Mouse (Mus musculus): Measurements from ENCODE around the gene Mrpl51. TPM values are rescaled to one million over a fixed set of nuclear protein-coding genes. Genes with fewer than 3 reads are reported as not detected.

Mrpl51 gene
- polyA plus RNA-seq, 1 experiment = not detected

- Histone ChIP-seq H3K4me3 (ENCODE audit: insufficient read depth, low read depth, low read length) (no peak overlapping the region), H3K4me1 (ENCODE audit: control insufficient read depth, insufficient read depth, low read length) (no peaks in the 10 kb centered on the region), H3K27ac (ENCODE audit: insufficient read depth, low read depth, low read length) (no peak overlapping the region)
- TF ChIP-seq CTCF (IDR thresholded peaks at IDR 0.05; ENCODE audit: insufficient read depth, low read depth, low read length) (no peak), POLR2A (IDR thresholded peaks at IDR 0.05; ENCODE audit: insufficient read depth, low read depth, low read length) (no peak)
- 88% methylated on average over 5 of the region's 5 CpGs for WGBS
Observed at GRCm38 (mm10) chr6:125175469-125175868, 16.1 kb upstream of the Mrpl51 start.

GRCm38 (mm10) chr6:125179601-125180000, 12.0 kb upstream of the Mrpl51 start:
- no peak for TF ChIP-seq CTCF (IDR thresholded peaks at IDR 0.05; ENCODE audit: insufficient read depth, low read depth, low read length)
- no peak for TF ChIP-seq POLR2A (IDR thresholded peaks at IDR 0.05; ENCODE audit: insufficient read depth, low read depth, low read length)
- Histone ChIP-seq H3K27ac (ENCODE audit: insufficient read depth, low read depth, low read length) (no peak overlapping the region), H3K4me3 (ENCODE audit: insufficient read depth, low read depth, low read length) (no peak overlapping the region), H3K4me1 (ENCODE audit: control insufficient read depth, insufficient read depth, low read length) (no peaks in the 10 kb centered on the region)
- WGBS = 73% methylated on average over 7 of the region's 7 CpGs

GRCm38 (mm10) chr6:125182133-125182532, 9.5 kb upstream of the Mrpl51 start:
- Histone ChIP-seq H3K27ac (ENCODE audit: insufficient read depth, low read depth, low read length) (no peak overlapping the region), H3K4me1 (ENCODE audit: control insufficient read depth, insufficient read depth, low read length) (no peaks in the 10 kb centered on the region), H3K4me3 (ENCODE audit: insufficient read depth, low read depth, low read length) (no peak overlapping the region)
- no peak for TF ChIP-seq POLR2A (IDR thresholded peaks at IDR 0.05; ENCODE audit: insufficient read depth, low read depth, low read length)
- TF ChIP-seq CTCF (IDR thresholded peaks at IDR 0.05; ENCODE audit: insufficient read depth, low read depth, low read length) = no peak
- 45% methylated on average over 5 of the region's 5 CpGs for WGBS

- 94% methylated on average over 10 of the region's 10 CpGs for whole genome bisulfite sequencing
- no peak overlapping the region for H3K4me3 ChIP-seq (ENCODE audit: insufficient read depth, low read depth, low read length)
- TF ChIP-seq POLR2A (IDR thresholded peaks at IDR 0.05; ENCODE audit: insufficient read depth, low read depth, low read length) (no peak), CTCF (IDR thresholded peaks at IDR 0.05; ENCODE audit: insufficient read depth, low read depth, low read length) (no peak)
- no peaks in the 10 kb centered on the region for H3K4me1 ChIP-seq (ENCODE audit: control insufficient read depth, insufficient read depth, low read length)
- H3K27ac ChIP-seq (ENCODE audit: insufficient read depth, low read depth, low read length) = no peak overlapping the region
Observed at GRCm38 (mm10) chr6:125186203-125186602, 5.4 kb upstream of the Mrpl51 start.

DNA sequence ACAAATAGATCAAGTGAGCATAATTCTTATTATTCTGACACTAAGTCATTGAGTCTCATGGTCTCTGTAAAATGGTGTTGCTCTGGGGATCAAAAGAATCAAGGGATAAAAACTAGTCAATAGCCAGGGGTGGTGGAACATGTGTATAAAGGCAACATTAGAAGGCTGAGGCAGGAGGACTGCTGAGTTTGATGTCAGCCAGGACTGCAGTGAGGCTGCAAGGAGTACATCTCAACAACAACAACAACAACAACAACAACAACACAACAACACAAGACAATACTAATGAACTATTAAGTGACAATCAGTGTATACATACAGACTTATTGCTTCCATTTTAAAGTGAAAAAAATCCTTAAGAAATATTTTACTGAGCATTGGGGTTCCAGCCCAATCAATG, 785 bp upstream of the Mrpl51 start:
- no peak overlapping the region for H3K4me3 ChIP-seq (ENCODE audit: insufficient read depth, low read depth, low read length)
- no peak for TF ChIP-seq CTCF (IDR thresholded peaks at IDR 0.05; ENCODE audit: insufficient read depth, low read depth, low read length)
- TF ChIP-seq POLR2A (IDR thresholded peaks at IDR 0.05; ENCODE audit: insufficient read depth, low read depth, low read length) = no peak
- 0 out of 2 replicates have a peak overlapping the region, but pooled peaks have one; percentile 32 for H3K27ac ChIP-seq (ENCODE audit: insufficient read depth, low read depth, low read length)
- peaks cover 5% of the 10 kb centered on the region; the same call in 1 of the 2 replicates for H3K4me1 ChIP-seq (ENCODE audit: control insufficient read depth, insufficient read depth, low read length)

DNA sequence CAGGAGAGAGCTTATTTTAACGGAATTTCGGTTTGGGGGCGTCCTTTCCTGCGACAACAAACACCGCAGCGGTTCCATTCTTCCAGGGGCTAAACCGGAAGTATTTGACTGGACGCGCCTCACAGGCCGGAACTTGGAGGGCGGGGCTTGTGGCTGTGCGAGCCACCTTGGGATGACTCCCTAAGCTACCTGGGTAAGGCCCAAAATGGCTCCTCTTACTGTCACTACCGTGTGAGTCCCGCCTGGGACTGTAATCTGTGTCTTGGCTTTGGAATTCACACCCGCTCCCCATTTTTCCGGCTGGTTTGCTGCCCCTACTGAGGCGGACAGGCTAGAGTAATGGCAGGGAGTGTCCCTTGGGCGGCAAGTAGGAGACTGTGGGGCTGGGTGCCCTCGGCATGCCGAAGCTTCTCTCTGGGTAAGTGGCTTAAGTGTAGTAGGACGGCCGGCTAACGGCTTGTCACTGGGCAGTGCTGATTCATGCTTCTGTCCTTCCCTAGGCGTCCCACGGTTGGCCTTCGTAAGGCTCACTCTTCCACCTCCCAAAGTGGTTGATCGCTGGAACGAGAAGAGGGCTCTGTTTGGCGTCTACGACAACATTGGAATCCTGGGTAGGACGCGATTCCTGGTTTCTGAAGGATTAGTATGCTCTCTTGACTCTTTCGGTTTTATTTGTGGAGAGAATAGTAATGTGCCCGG, 564 bp downstream of the Mrpl51 start:
- peaks cover 5% of the 10 kb centered on the region; the same call in 1 of the 2 replicates for H3K4me1 ChIP-seq (ENCODE audit: control insufficient read depth, insufficient read depth, low read length)
- TF ChIP-seq CTCF (IDR thresholded peaks at IDR 0.05; ENCODE audit: insufficient read depth, low read depth, low read length) (no peak), POLR2A (IDR thresholded peaks at IDR 0.05; ENCODE audit: insufficient read depth, low read depth, low read length) (no peak)
- under 1% methylated on average over 34 of the region's 34 CpGs for WGBS
- H3K4me3 ChIP-seq (ENCODE audit: insufficient read depth, low read depth, low read length) = peak overlapping the region; percentile 91
- peak overlapping the region; percentile 87 for H3K27ac ChIP-seq (ENCODE audit: insufficient read depth, low read depth, low read length)

DNA sequence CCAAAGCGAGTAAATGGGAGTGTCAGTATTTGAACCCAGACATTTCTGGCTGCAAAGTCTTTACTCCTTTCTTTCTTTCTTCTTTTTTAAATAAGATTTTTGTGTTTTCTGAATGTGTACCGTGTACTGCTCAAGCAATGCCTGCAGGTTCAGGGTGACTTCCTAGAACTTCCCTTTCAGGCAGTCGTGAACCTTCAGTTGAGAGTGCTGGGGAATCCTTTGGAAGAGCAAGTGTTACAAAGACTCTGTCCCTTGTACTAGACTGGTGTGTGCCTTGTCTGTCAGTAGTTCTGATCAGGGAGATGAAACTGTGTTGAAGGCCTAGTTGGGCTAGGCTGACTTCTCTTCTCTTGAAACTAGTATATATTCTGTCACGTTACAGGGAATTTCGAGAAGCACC, 1.2 kb downstream of the Mrpl51 start:
- Histone ChIP-seq H3K4me3 (ENCODE audit: insufficient read depth, low read depth, low read length) (peak overlapping the region; percentile 91), H3K4me1 (ENCODE audit: control insufficient read depth, insufficient read depth, low read length) (peaks cover 5% of the 10 kb centered on the region; the same call in 1 of the 2 replicates), H3K27ac (ENCODE audit: insufficient read depth, low read depth, low read length) (no peak overlapping the region)
- 43% methylated on average over 5 of the region's 5 CpGs for WGBS
- TF ChIP-seq POLR2A (IDR thresholded peaks at IDR 0.05; ENCODE audit: insufficient read depth, low read depth, low read length) (no peak), CTCF (IDR thresholded peaks at IDR 0.05; ENCODE audit: insufficient read depth, low read depth, low read length) (no peak)

GRCm38 (mm10) chr6:125193390-125193789, 1.8 kb downstream of the Mrpl51 start:
- peaks cover 5% of the 10 kb centered on the region; the same call in 1 of the 2 replicates for H3K4me1 ChIP-seq (ENCODE audit: control insufficient read depth, insufficient read depth, low read length)
- no peak overlapping the region for H3K27ac ChIP-seq (ENCODE audit: insufficient read depth, low read depth, low read length)
- WGBS = 70% methylated on average over 7 of the region's 7 CpGs
- H3K4me3 ChIP-seq (ENCODE audit: insufficient read depth, low read depth, low read length) = no peak overlapping the region
- TF ChIP-seq POLR2A (IDR thresholded peaks at IDR 0.05; ENCODE audit: insufficient read depth, low read depth, low read length) = no peak

DNA sequence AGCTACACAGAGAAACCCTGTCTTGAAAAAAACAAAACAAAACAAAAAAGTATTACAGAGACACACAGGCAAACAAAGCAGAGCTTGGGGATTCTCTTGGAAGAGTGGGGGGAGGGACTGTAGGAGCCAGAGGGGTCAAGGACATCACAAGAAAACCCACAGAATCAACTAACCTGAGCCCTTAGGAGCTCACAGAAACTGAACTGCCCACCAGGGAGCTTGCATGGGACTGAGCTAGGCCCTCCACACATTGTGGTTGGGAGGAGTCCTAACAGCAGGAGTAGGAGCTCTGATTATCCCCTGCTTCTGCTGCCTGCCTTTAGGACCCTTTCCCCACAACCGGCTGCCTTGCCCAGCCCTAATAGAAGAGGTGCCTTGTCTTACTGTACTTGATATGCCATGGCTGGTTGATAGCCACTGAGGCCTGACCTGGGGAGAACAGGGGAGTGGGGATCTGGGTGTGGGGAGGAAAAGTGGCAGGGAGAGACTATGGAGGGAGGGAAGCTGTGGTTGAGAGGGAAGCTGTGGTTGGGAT, 4.0 kb downstream of the Mrpl51 start:
- peak overlapping the region; percentile 75 for H3K27ac ChIP-seq (ENCODE audit: insufficient read depth, low read depth, low read length)
- WGBS = 39% methylated on average over 1 of the region's 1 CpGs
- peaks cover 5% of the 10 kb centered on the region; the same call in 1 of the 2 replicates for H3K4me1 ChIP-seq (ENCODE audit: control insufficient read depth, insufficient read depth, low read length)

More for the DNA sequence above, 4.0 kb downstream of the Mrpl51 start:
- no peak overlapping the region for H3K4me3 ChIP-seq (ENCODE audit: insufficient read depth, low read depth, low read length)
- no peak for TF ChIP-seq POLR2A (IDR thresholded peaks at IDR 0.05; ENCODE audit: insufficient read depth, low read depth, low read length)
- TF ChIP-seq CTCF (IDR thresholded peaks at IDR 0.05; ENCODE audit: insufficient read depth, low read depth, low read length) = no peak

Data from olfactory bulb, adult 2 months (tissue).